Mouse (Mus musculus) MEL (cell line): Measurements from ENCODE around the gene Srgap3. TPM values are rescaled to one million over a fixed set of nuclear protein-coding genes. Genes with fewer than 3 reads are reported as not detected.
A peak's percentile ranks its signal among the peaks of the same experiment; 100 is the strongest.

Experiments
- DNase-seq: peaks from one replicate; pipeline ENCODE4 v3.0.0; 2011; ENCODE audit warnings: low read depth, low spot score
- H3K27ac ChIP-seq: 2 replicates; pipeline ENCODE4 v1.5.1; 2012; ENCODE audit warnings: low read depth, mild to moderate bottlenecking, control low read depth, low read length, moderate library complexity; ENCODE audit not compliant: control insufficient read depth
- H3K27me3 ChIP-seq, 2 experiments: fragments of 150-350 bp in 1 of 2; sonication (generic) in 1 of 2; 2 replicates each; pipeline ENCODE4 v1.6.1; 2012; ENCODE audit warnings: low read length in 2 of 2, mild to moderate bottlenecking in 2 of 2, improper control_type of control experiment in 1 of 2, moderate library complexity in 1 of 2; ENCODE audit not compliant: insufficient read depth in 2 of 2, control insufficient read depth in 1 of 2
- H3K36me3 ChIP-seq, 2 experiments: 2 replicates each; pipeline ENCODE4 v1.6.1; 2012 to 2014; ENCODE audit warnings: low read length in 2 of 2, improper control_type of control experiment in 1 of 2, inconsistent platforms in 1 of 2, mild to moderate bottlenecking in 1 of 2; ENCODE audit not compliant: insufficient read depth in 2 of 2, control insufficient read depth in 1 of 2
- H3K4me1 ChIP-seq, 2 experiments: fragments of 150-350 bp in 1 of 2; sonication (generic) in 1 of 2; 2 replicates each; pipeline ENCODE4 v1.6.1; 2012; ENCODE audit warnings: low read length in 2 of 2, improper control_type of control experiment in 1 of 2, mild to moderate bottlenecking in 1 of 2; ENCODE audit not compliant: insufficient read depth in 2 of 2, control insufficient read depth in 1 of 2
- H3K4me3 ChIP-seq, 2 experiments: fragments of 150-350 bp in 1 of 2; sonication (generic) in 1 of 2; 2 replicates each; pipeline ENCODE4 v1.5.1; 2012; ENCODE audit warnings: low read depth in 2 of 2, low read length in 2 of 2, mild to moderate bottlenecking in 2 of 2, moderate library complexity in 2 of 2, control low read depth in 1 of 2, improper control_type of control experiment in 1 of 2; ENCODE audit not compliant: control insufficient read depth in 1 of 2, insufficient read depth in 1 of 2
- H3K79me2 ChIP-seq: 2 replicates; pipeline ENCODE4 v1.6.1; 2012; ENCODE audit warnings: mild to moderate bottlenecking, low read length, moderate library complexity; ENCODE audit not compliant: control insufficient read depth, poor library complexity, insufficient read depth
- H3K9ac ChIP-seq: 2 replicates; pipeline ENCODE4 v1.6.1; 2012; ENCODE audit warnings: low read depth, mild to moderate bottlenecking, control low read depth, low read length, moderate library complexity; ENCODE audit not compliant: control insufficient read depth, poor library complexity, severe bottlenecking
- H3K9me3 ChIP-seq: fragments of 150-350 bp; sonication (generic); replicated peaks from 2 replicates; pipeline ENCODE4 v1.6.1; 2012; ENCODE audit warnings: mild to moderate bottlenecking, low read length, improper control_type of control experiment, moderate library complexity; ENCODE audit not compliant: insufficient read depth
- CHD2 ChIP-seq: IDR thresholded peaks from 2 replicates; pipeline ENCODE4 v1.6.1; 2011; ENCODE audit warnings: low read length, improper control_type of control experiment
- ETS1 ChIP-seq: IDR thresholded peaks from 2 replicates; pipeline ENCODE4 v1.6.1; 2012; ENCODE audit warnings: low read depth, mild to moderate bottlenecking, inconsistent platforms, low read length, improper control_type of control experiment, moderate library complexity
- GABPA ChIP-seq: IDR thresholded peaks from 2 replicates; pipeline ENCODE4 v1.6.1; 2012; ENCODE audit warnings: low read depth, mild to moderate bottlenecking, inconsistent platforms, low read length, improper control_type of control experiment, moderate library complexity
- GATA1 ChIP-seq: IDR thresholded peaks from 2 replicates; pipeline ENCODE4 v1.6.1; 2011; ENCODE audit warnings: low read depth, low read length, improper control_type of control experiment
- KAT2A ChIP-seq: conservative IDR thresholded peaks from 2 replicates; pipeline ENCODE4 v1.6.1; 2012; ENCODE audit warnings: low read depth, low read length, improper control_type of control experiment, inconsistent platforms
- MAFK ChIP-seq: IDR thresholded peaks from 2 replicates; pipeline ENCODE4 v1.6.1; 2011; ENCODE audit warnings: low read depth, mild to moderate bottlenecking, low read length, improper control_type of control experiment, borderline replicate concordance
- MAX ChIP-seq: IDR thresholded peaks from 2 replicates; pipeline ENCODE4 v1.6.1; 2011; ENCODE audit warnings: low read length, improper control_type of control experiment
- NELFE ChIP-seq: IDR thresholded peaks from 2 replicates; pipeline ENCODE4 v1.6.1; 2011; ENCODE audit warnings: low read depth, low read length, improper control_type of control experiment
- TAL1 ChIP-seq: IDR thresholded peaks from 2 replicates; pipeline ENCODE4 v1.6.1; 2012; ENCODE audit warnings: mild to moderate bottlenecking, inconsistent platforms, low read length, moderate library complexity, mixed read lengths
- USF1 ChIP-seq: IDR thresholded peaks from 2 replicates; pipeline ENCODE4 v1.6.1; 2014; ENCODE audit warnings: low read depth, mild to moderate bottlenecking, inconsistent platforms, low read length, improper control_type of control experiment, moderate library complexity
- ZKSCAN1 ChIP-seq: IDR thresholded peaks from 2 replicates; pipeline ENCODE4 v1.6.1; 2012; ENCODE audit warnings: low read depth, mild to moderate bottlenecking, inconsistent platforms, low read length, improper control_type of control experiment, moderate library complexity
- ZNF384 ChIP-seq: IDR thresholded peaks from 2 replicates; pipeline ENCODE4 v1.6.1; 2012; ENCODE audit warnings: low read depth, mild to moderate bottlenecking, inconsistent platforms, low read length, improper control_type of control experiment
- polyA plus RNA-seq, 2 experiments: library from polyadenylated mRNA; stranded (reverse) in 1 of 2; unstranded in 1 of 2; fragments of >175 nt in 1 of 2; fragments of >200 nt in 1 of 2; gene quantifications; 2 replicates each; pipeline versions ENCODE4 v1.2.1 to v1.2.4; 2012; ENCODE audit warnings: low replicate concordance in 2 of 2, low read depth in 1 of 2; ENCODE audit not compliant: insufficient read length in 2 of 2, insufficient read depth in 1 of 2, missing spikeins in 1 of 2
- total RNA-seq: library from RNA; depleted of rRNA; stranded (reverse); fragments of 300-350 nt; gene quantifications from 2 replicates; pipeline ENCODE4 v1.2.3, GENCODE M21; 2012; rRNA removed

Srgap3 gene
- total and polyA plus RNA-seq, 3 experiments = 0.31 to 0.75 TPM; not detected in 1

GRCm38 (mm10) chr6:112691523-112691922, 255.5 kb downstream of the Srgap3 start (continued):
- no peak for TF ChIP-seq ZKSCAN1

- no peaks in the 10 kb centered on the region for H3K79me2 ChIP-seq
- H3K4me3 ChIP-seq = no peak overlapping the region
- H3K36me3 ChIP-seq = peaks cover 8 to 17% of the 10 kb centered on the region in 2 experiments
These were observed 259.0 kb downstream of the Srgap3 start for GRCm38 (mm10) chr6:112688033-112688432.

GRCm38 (mm10) chr6:112686485-112686884, 260.6 kb downstream of the Srgap3 start:
- no peaks in the 10 kb centered on the region for H3K79me2 ChIP-seq
- TF ChIP-seq NELFE = no peak
- TF ChIP-seq GATA1 = no peak
- no peak for TF ChIP-seq MAFK
- no peak for TF ChIP-seq KAT2A
- TF ChIP-seq ZNF384 = no peak
- TF ChIP-seq ETS1 = no peak
- no peak for TF ChIP-seq USF1
- TF ChIP-seq CHD2 = no peak
- H3K9ac ChIP-seq = no peak overlapping the region
- H3K27me3 ChIP-seq = no peaks in the 10 kb centered on the region
- no peak overlapping the region for H3K4me3 ChIP-seq
- no peak overlapping the region for H3K27ac ChIP-seq
- no peak for DNase-seq
- H3K4me1 ChIP-seq = 0 out of 4 replicates have a peak, but pooled peaks cover 0 to under 1% of the 10 kb centered on the region in 2 experiments
- H3K36me3 ChIP-seq = peaks cover 5 to 10% of the 10 kb centered on the region in 2 experiments
- H3K9me3 ChIP-seq = no peaks in the 10 kb centered on the region

More at GRCm38 (mm10) chr6:112688033-112688432, 259.0 kb downstream of the Srgap3 start:
- H3K9me3 ChIP-seq = no peaks in the 10 kb centered on the region
- TF ChIP-seq GATA1 (no peak), TAL1 (no peak)
- H3K9ac ChIP-seq = no peak overlapping the region
- H3K27me3 ChIP-seq = no peaks in the 10 kb centered on the region
- peaks cover 0 to 8% of the 10 kb centered on the region in 2 experiments; a peak in 2 of 4 replicates for H3K4me1 ChIP-seq
- DNase-seq = no peak
- no peak overlapping the region for H3K27ac ChIP-seq

- no peak overlapping the region for H3K9ac ChIP-seq
- no peaks in the 10 kb centered on the region for H3K79me2 ChIP-seq
- H3K36me3 ChIP-seq = peaks cover 2 to 22% of the 10 kb centered on the region in 2 experiments
- no peak overlapping the region for H3K4me3 ChIP-seq
- H3K27ac ChIP-seq = no peak overlapping the region
- no peaks in the 10 kb centered on the region for H3K4me1 ChIP-seq
- peak; percentile 61; the same call in 1 of the 2 replicates for TF ChIP-seq GABPA
- no peak for TF ChIP-seq MAX
- H3K27me3 ChIP-seq = no peaks in the 10 kb centered on the region
- peak; percentile 26 for DNase-seq
- H3K9me3 ChIP-seq = no peaks in the 10 kb centered on the region
These were observed 263.0 kb downstream of the Srgap3 start for GRCm38 (mm10) chr6:112684065-112684464.

Other genes with a start within 250 kb of the Srgap3 start
- gene Thumpd3, start 99.0 kb upstream of the Srgap3 start, total RNA-seq = 89.1 and 95.7 TPM in 2 replicates
- 100 to 1,000 TPM in 1 of 2 experiments, 10 to 100 TPM in 1; 74.8 to 158 TPM for gene Thumpd3, start 99.0 kb upstream of the Srgap3 start, polyA plus RNA-seq
- 43.5 and 50.4 TPM in 2 replicates for gene Setd5, start 130.1 kb upstream of the Srgap3 start, total RNA-seq
- gene Setd5, start 130.1 kb upstream of the Srgap3 start, polyA plus RNA-seq = 100 to 1,000 TPM in 1 of 2 experiments, 10 to 100 TPM in 1; 80.2 to 185 TPM
- gene Lhfpl4, start 248.1 kb upstream of the Srgap3 start, total RNA-seq = 0.19 and 0.49 TPM in 2 replicates
- gene Lhfpl4, start 248.1 kb upstream of the Srgap3 start, polyA plus RNA-seq = 1 to 10 TPM in 1 of 2 experiments, not detected in 1; 7.7 TPM